Mouse (Mus musculus): ENCODE measurements at regions not wholly inside any gene's neighbourhood (a gene's known extent, or its start where the extent isn't known, plus 50 kb on each side); places are given as distances from the start of the nearest gene placed in this dataset.

DNA sequence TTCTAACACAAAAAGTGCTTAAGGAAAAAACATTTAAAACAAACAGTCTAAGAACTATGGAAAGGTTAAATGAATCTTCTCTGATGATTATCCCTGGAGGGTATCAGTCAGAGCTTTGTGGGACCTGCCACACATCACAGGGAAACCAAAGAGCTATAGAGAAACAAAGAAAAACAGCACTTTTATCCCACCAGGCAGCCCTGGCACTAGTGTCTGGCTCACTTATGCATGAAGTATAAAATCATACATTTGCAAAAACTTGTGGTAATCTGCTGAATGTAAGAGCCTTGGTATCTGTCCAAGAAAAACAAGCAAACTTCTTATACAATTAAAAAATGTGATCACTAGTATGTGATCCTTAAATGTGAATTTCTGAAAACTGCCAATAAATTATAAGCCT, 972.4 kb upstream of the Ctnnd2 start:
- no peak for DNase-seq

GRCm38 (mm10) chr15:29223667-29224066, 948.7 kb upstream of the Ctnnd2 start:
- DNase-seq: no peak

DNA sequence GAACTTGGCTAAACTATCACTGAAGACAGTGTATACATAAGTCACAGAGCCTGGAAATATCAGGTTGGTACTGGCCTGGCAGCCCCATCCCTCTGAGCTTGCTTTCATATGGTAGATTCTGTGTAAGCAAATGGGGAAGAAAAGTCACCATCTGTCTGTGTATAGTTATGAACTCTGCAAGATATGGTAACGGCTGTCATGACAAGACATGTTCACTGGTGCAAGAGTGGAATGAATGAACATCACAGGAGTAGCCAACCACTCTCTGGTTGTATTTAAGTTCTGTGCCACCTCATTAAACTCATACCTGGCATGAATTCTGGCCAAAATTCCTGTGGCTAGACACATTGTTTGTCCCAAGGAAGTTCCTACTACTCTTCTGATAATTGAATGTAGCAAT, 945.5 kb upstream of the Ctnnd2 start:
- peak; percentile 4 for DNase-seq

DNA sequence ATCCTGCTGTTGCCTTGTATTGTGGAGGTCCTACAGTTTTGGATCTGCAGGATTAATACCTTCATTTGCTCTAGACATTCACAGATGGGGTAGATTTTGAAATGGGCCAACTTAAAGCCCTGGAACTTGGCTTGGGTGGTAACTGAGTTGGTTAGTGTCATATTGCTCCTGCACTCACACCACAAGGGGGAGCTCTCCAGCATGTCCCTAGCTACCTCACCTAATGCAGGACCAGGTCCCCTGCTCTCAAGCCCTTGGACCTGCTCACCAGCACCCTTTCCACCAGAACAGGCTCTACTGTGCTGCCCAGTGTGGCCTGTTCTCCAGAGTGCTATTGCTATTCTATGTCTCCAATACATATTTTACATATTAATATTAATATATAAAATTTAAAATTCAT, 937.8 kb upstream of the Ctnnd2 start:
- no peak for DNase-seq

- DNase-seq: no peak
These were observed 917.2 kb upstream of the Ctnnd2 start for GRCm38 (mm10) chr15:29255152-29255551.

DNA sequence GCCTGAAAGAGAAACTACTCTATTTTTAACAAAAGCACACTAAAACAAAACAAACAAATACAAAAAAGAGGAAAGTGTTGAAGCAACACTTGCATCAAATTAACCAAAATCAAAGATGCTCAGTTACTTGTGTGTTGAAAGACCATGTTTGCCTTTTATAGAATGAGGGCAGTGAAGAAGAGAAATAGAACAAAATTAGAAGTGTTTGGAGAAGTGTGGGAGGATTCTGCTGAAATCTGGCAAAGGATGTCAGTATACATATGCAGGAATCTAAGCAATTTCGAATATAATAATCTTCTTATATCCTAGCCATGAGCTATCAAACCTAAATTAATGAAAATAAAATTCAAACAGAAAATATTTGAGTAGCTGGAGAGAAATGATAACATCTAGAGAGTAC, 905.6 kb upstream of the Ctnnd2 start:
- no peak for DNase-seq

- DNase-seq: no peak
These were observed 875.9 kb upstream of the Ctnnd2 start for GRCm38 (mm10) chr15:29296454-29296853.
